Mouse (Mus musculus) stomach, postnatal 0 days (tissue): ENCODE data around the gene Ildr2.

Experiments
- CTCF ChIP-seq: IDR thresholded peaks from 2 replicates; pipeline ENCODE4 v1.5.1; 2016; ENCODE audit warnings: antibody characterized with exemption, low read depth, mild to moderate bottlenecking, moderate library complexity
- EP300 ChIP-seq: optimal IDR thresholded peaks from 2 replicates; pipeline ENCODE3; 2016; ENCODE audit warnings: antibody characterized with exemption

GRCm38 (mm10) chr1:166266001-166266705 lies 12.2 kb downstream of the Ildr2 start:
- TF ChIP-seq CTCF (no peak), EP300 (no peak)
